ENCODE assay signal across 20 mouse cellular contexts in the genomic region with DNA sequence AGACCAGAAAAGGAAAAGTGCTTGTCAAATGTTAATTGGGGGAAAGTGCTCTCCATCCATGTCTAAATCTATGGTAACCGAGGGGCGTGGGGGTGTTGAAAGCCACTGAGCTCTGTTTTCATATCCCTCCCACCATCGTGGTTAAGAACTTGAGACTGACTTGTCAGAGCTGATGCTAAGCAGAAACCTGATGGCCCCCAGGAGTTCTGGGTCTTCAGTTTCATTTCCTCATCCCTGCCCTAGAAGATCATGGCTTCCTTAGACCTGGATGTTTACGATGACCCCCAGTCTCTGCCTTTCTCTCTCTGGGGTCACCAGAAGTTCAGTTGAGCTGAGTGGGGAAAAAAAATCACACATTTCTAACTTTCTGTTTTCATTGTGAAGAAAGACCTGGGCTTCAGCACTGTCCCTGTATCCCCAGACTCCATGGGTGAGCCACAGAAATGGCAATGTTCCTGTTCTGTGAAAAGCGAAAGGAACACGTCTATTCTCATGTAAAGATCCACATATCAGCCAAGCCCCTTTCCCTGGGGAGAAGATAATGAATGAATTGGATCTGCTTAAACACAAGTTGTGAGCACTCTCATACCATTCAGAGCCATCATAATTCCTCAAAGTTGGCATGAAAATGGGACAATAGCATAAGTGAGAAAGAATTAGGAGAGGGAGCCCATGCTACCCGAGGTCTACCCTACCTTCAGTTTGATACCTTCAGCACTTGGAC.
DNase-seq lines count a peak whose midpoint lies in the region; ATAC-seq lines count a peak whose summit lies in the region.
"Had no signal": no experiment of that assay in that cellular context is flagged by ENCODE, and none has a peak within 500 bp of the region (broad histone marks: within the 10 kb centered on the region; RNA-seq: fewer than 3 reads in every experiment).

No protein-coding gene starts in this region.

- H3K9ac ChIP-seq in kidney, embryonic 16.5 days (replicated peaks; ENCODE audit: low read length): no peak overlapping the region
- no peak overlapping the region for H3K9ac ChIP-seq in embryonic facial prominence, embryonic 14.5 days (ENCODE audit: low read depth, low read length)
- H3K9ac ChIP-seq: embryonic facial prominence, embryonic 13.5 days; hindbrain, embryonic 15.5 days; midbrain, embryonic 12.5 days; neural tube, embryonic 15.5 days had no signal

- no peaks in the 10 kb centered on the region for H3K9me3 ChIP-seq in kidney, embryonic 16.5 days (ENCODE audit: low read length)
- no peaks in the 10 kb centered on the region for H3K9me3 ChIP-seq in embryonic facial prominence, embryonic 14.5 days (ENCODE audit: control insufficient read depth, low read length)
- H3K9me3 ChIP-seq: embryonic facial prominence, embryonic 13.5 days; heart, embryonic 10.5 days; hindbrain, embryonic 15.5 days; midbrain, embryonic 12.5 days; neural tube, embryonic 15.5 days had no signal

- WGBS in kidney, embryonic 16.5 days: 28% methylated on average over 7 of the region's 7 CpGs
- WGBS in embryonic facial prominence, embryonic 14.5 days: 55% methylated on average over 7 of the region's 7 CpGs

- H3K36me3 ChIP-seq in kidney, embryonic 16.5 days (ENCODE audit: insufficient read depth, low read length): no peaks in the 10 kb centered on the region
- H3K36me3 ChIP-seq in embryonic facial prominence, embryonic 14.5 days (ENCODE audit: control insufficient read depth, insufficient read depth, low read length): no peaks in the 10 kb centered on the region
- H3K36me3 ChIP-seq: embryonic facial prominence, embryonic 13.5 days; heart, embryonic 10.5 days; hindbrain, embryonic 15.5 days; midbrain, embryonic 12.5 days; neural tube, embryonic 15.5 days had no signal

- peaks cover 13% of the 10 kb centered on the region for H3K4me1 ChIP-seq in kidney, embryonic 16.5 days (ENCODE audit: insufficient read depth, low read length)
- peaks cover 6% of the 10 kb centered on the region; the same call in 1 of the 2 replicates for H3K4me1 ChIP-seq in embryonic facial prominence, embryonic 14.5 days (ENCODE audit: control insufficient read depth, insufficient read depth, low read length)
- H3K4me1 ChIP-seq: hindbrain, embryonic 15.5 days; midbrain, embryonic 12.5 days had no signal

- H3K4me2 ChIP-seq in kidney, embryonic 16.5 days (replicated peaks; ENCODE audit: low read depth, low read length): no peak overlapping the region
- no peak overlapping the region for H3K4me2 ChIP-seq in embryonic facial prominence, embryonic 14.5 days (ENCODE audit: low read depth, low read length)
- H3K4me2 ChIP-seq: embryonic facial prominence, embryonic 13.5 days; hindbrain, embryonic 15.5 days; liver, embryonic 11.5 days; midbrain, embryonic 12.5 days; neural tube, embryonic 15.5 days had no signal

- no peaks in the 10 kb centered on the region for H3K27me3 ChIP-seq in kidney, embryonic 16.5 days (ENCODE audit: insufficient read depth, low read length)
- no peaks in the 10 kb centered on the region for H3K27me3 ChIP-seq in embryonic facial prominence, embryonic 14.5 days (replicated peaks; ENCODE audit: control insufficient read depth, insufficient read depth, low read length)
- H3K27me3 ChIP-seq: embryonic facial prominence, embryonic 13.5 days; hindbrain, embryonic 15.5 days; midbrain, embryonic 12.5 days; neural tube, embryonic 15.5 days had no signal

- ATAC-seq in kidney, embryonic 16.5 days (ENCODE audit: low FRiP score, low TSS enrichment): peak; percentile 42; the same call in 1 of the 2 replicates
- no peak for ATAC-seq in embryonic facial prominence, embryonic 14.5 days (ENCODE audit: low read depth)

- H3K27ac ChIP-seq in kidney, embryonic 16.5 days (ENCODE audit: low read length): peak overlapping the region; percentile 35; the same call in 1 of the 2 replicates
- no peak overlapping the region for H3K27ac ChIP-seq in embryonic facial prominence, embryonic 14.5 days (replicated peaks; ENCODE audit: low read depth, low read length)
- H3K27ac ChIP-seq: embryonic facial prominence, embryonic 13.5 days; heart, embryonic 10.5 days; hindbrain, embryonic 15.5 days; midbrain, embryonic 12.5 days; neural tube, embryonic 15.5 days had no signal

- DNase-seq in kidney, adult 9 months: no peak
- DNase-seq in R1 (ENCODE audit: low read depth, low spot score): peak; percentile 89
- DNase-seq in embryonic facial prominence, embryonic 14.5 days (ENCODE audit: low spot score): peak; percentile 62
- DNase-seq in yolk sac, embryonic 10.5 days (ENCODE audit: low spot score): peak; percentile 15
- DNase-seq in testis, postnatal 14 days (ENCODE audit: low spot score): no peak
- no peak for DNase-seq in adrenal gland, adult 8-10 months
- DNase-seq: adrenal gland, postnatal 36 days; cerebellum, adult 9-11 months; gastrocnemius, postnatal 14 days; kidney, adult 18-20 months; left cerebral cortex, postnatal 4 days; lung, adult 2 months; lung, postnatal 36 days had no signal

- no peak overlapping the region for H3K4me3 ChIP-seq in kidney, embryonic 16.5 days (ENCODE audit: low read length)
- no peak overlapping the region for H3K4me3 ChIP-seq in embryonic facial prominence, embryonic 14.5 days (ENCODE audit: low read depth, low read length)
- H3K4me3 ChIP-seq: embryonic facial prominence, embryonic 13.5 days; heart, embryonic 10.5 days; hindbrain, embryonic 15.5 days; midbrain, embryonic 12.5 days; neural tube, embryonic 15.5 days had no signal

Comparison
In these comparisons a context has a peak if more than half of its experiments do, and no peak if none do; other contexts are left out.
1. DNase-seq: peak in R1 (single experiment), embryonic facial prominence, embryonic 14.5 days (single experiment) and yolk sac, embryonic 10.5 days (single experiment); none in kidney, adult 9 months (single experiment), testis, postnatal 14 days (single experiment) and adrenal gland, adult 8-10 months (single experiment).